Mouse (Mus musculus): ENCODE results near the gene Pyy.

DNA sequence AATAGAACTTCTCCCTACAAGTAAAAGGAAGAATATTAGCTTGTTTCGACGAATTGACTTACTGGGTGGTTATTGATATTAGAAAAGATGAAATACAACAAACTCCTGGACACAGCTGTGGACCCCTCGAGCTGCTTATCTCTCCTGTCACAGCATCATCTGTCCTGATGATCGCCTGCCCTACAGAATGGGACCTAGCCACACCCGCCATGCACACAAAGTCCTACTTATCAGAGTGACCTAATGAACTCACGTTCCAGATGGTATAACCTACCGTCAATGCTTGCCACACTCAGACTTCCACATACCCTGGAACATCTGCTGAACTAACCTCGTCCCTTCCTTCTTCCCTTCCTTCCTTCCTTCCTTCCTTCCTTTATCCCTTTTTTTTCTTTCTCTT, 8.6 kb upstream of the Pyy start:
- TF ChIP-seq CTCF (IDR thresholded peaks at IDR 0.05; ENCODE audit: insufficient read depth, low read length) (no peak), POLR2A (IDR thresholded peaks at IDR 0.05; ENCODE audit: borderline replicate concordance, extremely low read depth, low read depth, low read length) (no peak)

Data from lung, adult 2 months (tissue).